Mouse (Mus musculus): ENCODE measurements around the gene Gadd45g. TPM values are rescaled to one million over a fixed set of nuclear protein-coding genes. Genes with fewer than 3 reads are reported as not detected.
"Not testable (repeated sequence)": the region's sequence is repeated elsewhere in the genome, so short reads cannot be mapped to it uniquely, and the experiment has no call there.

Gene Gadd45g
- polyA plus RNA-seq, 1 experiment from 2014 or later, result 122 TPM

- H3K27ac ChIP-seq (ENCODE audit: low read length), result no peak overlapping the region
- no peak for ATAC-seq
- H3K4me1 ChIP-seq (replicated peaks; ENCODE audit: control insufficient read depth, insufficient read depth, low read length), result no peaks in the 10 kb centered on the region
- WGBS, result 84% methylated on average over 6 of the region's 6 CpGs
- no peak overlapping the region for H3K9ac ChIP-seq (replicated peaks; ENCODE audit: low read depth, low read length)
- H3K36me3 ChIP-seq (ENCODE audit: control insufficient read depth, insufficient read depth), result no peaks in the 10 kb centered on the region
- no peaks in the 10 kb centered on the region for H3K9me3 ChIP-seq (ENCODE audit: control insufficient read depth, low read length)
- no peak overlapping the region for H3K4me2 ChIP-seq (ENCODE audit: low read length)
- H3K4me3 ChIP-seq (replicated peaks; ENCODE audit: low read length), result no peak overlapping the region
- H3K27me3 ChIP-seq (replicated peaks; ENCODE audit: control insufficient read depth, insufficient read depth, low read length), result no peaks in the 10 kb centered on the region
Observed at GRCm38 (mm10) chr13:51832491-51832890, 14.0 kb upstream of the Gadd45g start.

DNA sequence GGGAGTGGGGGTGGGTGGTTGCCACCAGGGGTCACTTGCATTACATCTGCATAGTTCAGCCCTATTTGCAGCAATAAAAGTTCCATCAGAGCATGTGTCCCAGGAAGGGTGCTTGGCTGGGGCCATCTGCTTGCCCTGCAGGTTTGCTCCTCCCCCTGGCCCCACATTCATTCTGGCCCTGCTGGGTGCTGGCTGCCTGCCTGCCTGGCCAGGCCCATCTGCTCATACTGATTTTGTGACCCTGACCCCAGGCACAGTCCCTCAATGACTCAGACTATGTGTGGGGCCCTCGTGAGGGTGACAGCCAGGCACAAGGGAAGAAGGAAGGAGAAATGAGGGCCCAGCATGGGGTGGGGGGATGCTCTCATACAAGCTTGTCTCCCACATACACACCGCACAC, 12.9 kb upstream of the Gadd45g start:
- Histone ChIP-seq H3K36me3 (ENCODE audit: control insufficient read depth, insufficient read depth) (no peaks in the 10 kb centered on the region), H3K4me3 (replicated peaks; ENCODE audit: low read length) (no peak overlapping the region), H3K4me2 (ENCODE audit: low read length) (no peak overlapping the region), H3K27ac (ENCODE audit: low read length) (no peak overlapping the region), H3K9me3 (ENCODE audit: control insufficient read depth, low read length) (no peaks in the 10 kb centered on the region), H3K27me3 (replicated peaks; ENCODE audit: control insufficient read depth, insufficient read depth, low read length) (no peaks in the 10 kb centered on the region; the same call in 1 of the 2 replicates), H3K9ac (replicated peaks; ENCODE audit: low read depth, low read length) (no peak overlapping the region), H3K4me1 (replicated peaks; ENCODE audit: control insufficient read depth, insufficient read depth, low read length) (no peaks in the 10 kb centered on the region)
- 54% methylated on average over 2 of the region's 2 CpGs for WGBS
- no peak for ATAC-seq

DNA sequence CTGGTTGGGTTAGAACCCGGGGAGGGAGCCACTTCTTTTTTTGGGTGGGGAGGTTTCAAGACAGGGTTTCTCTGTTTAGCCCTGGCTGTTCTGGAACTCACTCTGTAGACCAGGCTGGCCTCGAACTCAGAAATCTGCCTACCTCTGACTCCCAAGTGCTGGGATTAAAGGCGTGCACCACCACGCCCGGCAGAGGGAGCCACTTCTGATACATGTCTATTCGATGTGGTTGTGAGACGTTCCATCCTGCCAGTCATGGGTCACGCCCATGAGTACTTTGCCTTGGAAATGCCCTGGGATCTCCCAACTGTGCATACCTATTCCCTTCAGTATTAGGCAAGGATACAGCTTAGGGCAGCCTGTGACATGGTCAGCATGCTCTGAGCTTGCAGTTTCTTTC, 12.5 kb upstream of the Gadd45g start:
- H3K4me3 ChIP-seq (replicated peaks; ENCODE audit: low read length); H3K9me3 ChIP-seq (ENCODE audit: control insufficient read depth, low read length); ATAC-seq; H3K4me2 ChIP-seq (ENCODE audit: low read length); H3K27me3 ChIP-seq (replicated peaks; ENCODE audit: control insufficient read depth, insufficient read depth, low read length); H3K27ac ChIP-seq (ENCODE audit: low read length); H3K4me1 ChIP-seq (replicated peaks; ENCODE audit: control insufficient read depth, insufficient read depth, low read length); H3K9ac ChIP-seq (replicated peaks; ENCODE audit: low read depth, low read length); H3K36me3 ChIP-seq (ENCODE audit: control insufficient read depth, insufficient read depth): not testable (repeated sequence)
- WGBS, result 77% methylated on average over 8 of the region's 8 CpGs

DNA sequence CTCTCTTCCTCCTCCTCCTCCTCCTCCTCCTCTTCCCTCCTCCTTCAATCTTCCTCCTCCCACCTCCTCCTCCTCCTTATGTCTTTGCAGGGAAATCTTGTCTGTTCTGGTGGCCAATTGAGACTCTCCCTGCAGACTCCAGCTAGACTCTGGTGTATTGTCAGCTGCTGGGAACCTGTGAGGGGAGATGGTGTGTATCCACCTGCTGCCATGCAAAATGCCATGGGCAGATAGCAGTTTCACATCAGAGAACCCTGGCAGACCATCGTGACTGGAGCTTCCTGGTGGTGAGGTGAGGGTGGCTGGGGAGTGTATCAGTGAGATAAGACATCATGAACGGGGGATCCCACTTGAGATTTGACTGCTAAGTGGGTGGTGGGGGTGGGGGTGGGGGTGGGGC, 12.0 kb upstream of the Gadd45g start:
- WGBS, result 73% methylated on average over 2 of the region's 2 CpGs
- Histone ChIP-seq H3K27me3 (replicated peaks; ENCODE audit: control insufficient read depth, insufficient read depth, low read length) (peaks cover 7% of the 10 kb centered on the region), H3K36me3 (ENCODE audit: control insufficient read depth, insufficient read depth) (no peaks in the 10 kb centered on the region), H3K9ac (replicated peaks; ENCODE audit: low read depth, low read length) (no peak overlapping the region), H3K4me1 (replicated peaks; ENCODE audit: control insufficient read depth, insufficient read depth, low read length) (no peaks in the 10 kb centered on the region), H3K4me2 (ENCODE audit: low read length) (no peak overlapping the region), H3K27ac (ENCODE audit: low read length) (no peak overlapping the region), H3K9me3 (ENCODE audit: control insufficient read depth, low read length) (no peaks in the 10 kb centered on the region), H3K4me3 (replicated peaks; ENCODE audit: low read length) (no peak overlapping the region)
- ATAC-seq, result no peak

GRCm38 (mm10) chr13:51835208-51835607, 11.3 kb upstream of the Gadd45g start:
- H3K36me3 ChIP-seq (ENCODE audit: control insufficient read depth, insufficient read depth); H3K27ac ChIP-seq (ENCODE audit: low read length); H3K9me3 ChIP-seq (ENCODE audit: control insufficient read depth, low read length); H3K9ac ChIP-seq (replicated peaks; ENCODE audit: low read depth, low read length); ATAC-seq; H3K4me3 ChIP-seq (replicated peaks; ENCODE audit: low read length); H3K4me1 ChIP-seq (replicated peaks; ENCODE audit: control insufficient read depth, insufficient read depth, low read length); H3K4me2 ChIP-seq (ENCODE audit: low read length): not testable (repeated sequence)
- 86% methylated on average over 4 of the region's 4 CpGs for WGBS
- H3K27me3 ChIP-seq (replicated peaks; ENCODE audit: control insufficient read depth, insufficient read depth, low read length), result peaks cover 12% of the 10 kb centered on the region

- Histone ChIP-seq H3K9ac (replicated peaks; ENCODE audit: low read depth, low read length) (no peak overlapping the region), H3K27me3 (replicated peaks; ENCODE audit: control insufficient read depth, insufficient read depth, low read length) (peaks cover 17% of the 10 kb centered on the region), H3K4me3 (replicated peaks; ENCODE audit: low read length) (no peak overlapping the region), H3K9me3 (ENCODE audit: control insufficient read depth, low read length) (no peaks in the 10 kb centered on the region), H3K27ac (ENCODE audit: low read length) (no peak overlapping the region), H3K36me3 (ENCODE audit: control insufficient read depth, insufficient read depth) (no peaks in the 10 kb centered on the region), H3K4me2 (ENCODE audit: low read length) (no peak overlapping the region), H3K4me1 (replicated peaks; ENCODE audit: control insufficient read depth, insufficient read depth, low read length) (peaks cover 11% of the 10 kb centered on the region)
- WGBS, result 59% methylated on average over 5 of the region's 5 CpGs
- no peak for ATAC-seq
Observed at GRCm38 (mm10) chr13:51837402-51837801, 9.1 kb upstream of the Gadd45g start.

DNA sequence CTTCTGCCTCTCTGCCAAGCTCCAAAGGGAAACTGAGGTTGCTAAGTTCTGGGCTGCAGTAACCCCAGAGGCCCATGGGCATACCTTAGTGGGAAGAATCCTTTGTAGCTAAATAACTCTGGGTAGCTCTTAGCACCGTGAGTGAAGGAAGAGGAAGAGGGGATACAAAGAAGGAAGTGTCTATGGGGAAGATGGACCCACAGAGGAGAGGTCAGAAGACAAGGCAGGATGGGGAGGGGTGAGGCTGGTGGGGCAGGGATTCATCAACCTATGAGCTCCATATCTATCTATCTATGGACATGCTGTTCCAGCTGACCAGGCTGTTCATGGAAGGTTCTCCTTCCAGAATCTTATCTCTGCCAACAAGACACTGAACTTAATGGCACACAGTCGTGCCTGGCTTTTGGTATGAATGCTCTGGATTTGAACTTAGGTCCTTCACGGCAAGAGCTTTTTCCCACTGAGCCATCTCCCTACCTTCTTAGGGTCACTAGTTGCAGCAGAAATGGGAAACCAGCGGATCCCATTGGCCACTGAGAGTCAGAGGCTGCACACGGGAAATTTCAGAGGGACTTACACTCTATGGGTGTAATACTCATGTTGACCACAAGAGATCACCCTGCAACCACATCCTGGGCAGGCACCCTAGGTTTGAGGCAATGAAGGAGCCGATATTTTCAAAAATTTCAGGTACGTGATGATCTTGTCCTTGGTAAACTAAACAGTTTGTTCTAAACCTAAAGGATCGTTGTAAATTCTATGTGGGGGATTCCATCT, 7.0 kb upstream of the Gadd45g start:
- Histone ChIP-seq H3K27me3 (replicated peaks; ENCODE audit: control insufficient read depth, insufficient read depth, low read length) (peaks cover 24% of the 10 kb centered on the region), H3K27ac (ENCODE audit: low read length) (no peak overlapping the region), H3K36me3 (ENCODE audit: control insufficient read depth, insufficient read depth) (no peaks in the 10 kb centered on the region), H3K4me3 (replicated peaks; ENCODE audit: low read length) (no peak overlapping the region), H3K4me1 (replicated peaks; ENCODE audit: control insufficient read depth, insufficient read depth, low read length) (peaks cover 19% of the 10 kb centered on the region), H3K4me2 (ENCODE audit: low read length) (no peak overlapping the region), H3K9me3 (ENCODE audit: control insufficient read depth, low read length) (no peaks in the 10 kb centered on the region), H3K9ac (replicated peaks; ENCODE audit: low read depth, low read length) (no peak overlapping the region)
- 22% methylated on average over 8 of the region's 8 CpGs for WGBS
- ATAC-seq, result peak; percentile 49; the same call in 1 of the 2 replicates

DNA sequence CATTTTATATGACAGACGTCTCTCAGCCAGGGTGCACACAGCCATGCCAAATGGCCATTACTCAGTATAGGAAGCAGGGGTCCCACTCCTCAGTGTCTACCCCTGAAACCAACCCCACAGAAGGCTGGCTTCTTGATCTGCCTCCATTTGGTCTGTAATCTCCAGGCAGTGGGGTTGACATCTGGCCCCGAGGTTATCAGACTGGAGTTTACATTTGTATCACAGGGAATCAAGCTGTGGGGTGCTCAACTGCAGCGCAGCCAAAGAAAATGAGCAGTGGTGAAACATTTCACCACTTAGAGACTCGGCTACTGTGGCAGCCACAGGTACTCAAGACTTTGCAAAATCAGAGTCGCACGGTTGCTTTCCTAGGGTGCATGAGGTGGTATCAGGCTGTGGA, 5.8 kb upstream of the Gadd45g start:
- peaks cover 24% of the 10 kb centered on the region for H3K27me3 ChIP-seq (replicated peaks; ENCODE audit: control insufficient read depth, insufficient read depth, low read length)
- WGBS, result 44% methylated on average over 6 of the region's 6 CpGs

DNA sequence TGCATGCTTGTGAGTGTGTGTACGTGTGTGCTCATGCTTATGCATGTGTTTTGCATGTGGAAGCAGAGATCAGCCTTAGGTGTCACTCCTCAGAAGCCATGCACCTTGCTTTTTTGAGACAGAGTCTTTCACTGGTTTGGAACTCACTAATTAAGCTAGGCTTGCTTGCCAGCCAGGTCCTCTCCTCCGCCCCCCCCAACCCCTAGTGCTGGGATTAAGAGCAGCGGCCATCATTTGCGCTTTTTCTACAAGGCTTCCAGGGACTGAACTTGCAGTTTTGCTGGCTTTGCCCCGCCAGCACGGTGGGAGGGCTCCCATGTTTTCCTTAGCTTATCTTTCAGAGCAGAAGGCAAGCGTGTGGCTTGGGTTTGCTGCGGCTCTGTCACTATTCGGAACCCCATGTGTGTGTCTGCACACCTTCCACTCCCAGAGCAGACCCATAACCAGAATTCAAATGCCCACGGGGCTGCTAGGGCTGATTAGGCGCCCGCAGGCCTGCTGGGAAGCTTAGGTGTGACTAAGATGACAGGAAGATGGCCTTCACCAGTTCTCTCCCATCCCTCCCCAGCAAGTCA, 4.8 kb upstream of the Gadd45g start:
- H3K27me3 ChIP-seq (replicated peaks; ENCODE audit: control insufficient read depth, insufficient read depth, low read length), result peaks cover 24% of the 10 kb centered on the region
- H3K4me2 ChIP-seq (ENCODE audit: low read length), result no peak overlapping the region
- no peak for ATAC-seq
- H3K9me3 ChIP-seq (ENCODE audit: control insufficient read depth, low read length), result no peaks in the 10 kb centered on the region
- no peak overlapping the region for H3K9ac ChIP-seq (replicated peaks; ENCODE audit: low read depth, low read length)
- peaks cover 25% of the 10 kb centered on the region for H3K4me1 ChIP-seq (replicated peaks; ENCODE audit: control insufficient read depth, insufficient read depth, low read length)
- WGBS, result 5% methylated on average over 12 of the region's 12 CpGs
- no peaks in the 10 kb centered on the region for H3K36me3 ChIP-seq (ENCODE audit: control insufficient read depth, insufficient read depth)
- H3K27ac ChIP-seq (ENCODE audit: low read length), result no peak overlapping the region
- no peak overlapping the region for H3K4me3 ChIP-seq (replicated peaks; ENCODE audit: low read length)

More for the DNA sequence above, 5.8 kb upstream of the Gadd45g start:
- Histone ChIP-seq H3K4me3 (replicated peaks; ENCODE audit: low read length) (no peak overlapping the region), H3K9me3 (ENCODE audit: control insufficient read depth, low read length) (no peaks in the 10 kb centered on the region), H3K27ac (ENCODE audit: low read length) (no peak overlapping the region), H3K4me2 (ENCODE audit: low read length) (no peak overlapping the region), H3K9ac (replicated peaks; ENCODE audit: low read depth, low read length) (no peak overlapping the region), H3K36me3 (ENCODE audit: control insufficient read depth, insufficient read depth) (no peaks in the 10 kb centered on the region), H3K4me1 (replicated peaks; ENCODE audit: control insufficient read depth, insufficient read depth, low read length) (peaks cover 24% of the 10 kb centered on the region)
- no peak for ATAC-seq

All from forebrain, embryonic 16.5 days (tissue).